Mouse (Mus musculus) stomach, adult 2 months (tissue): ENCODE measurements around the gene Gin1. TPM values are rescaled to one million over a fixed set of nuclear protein-coding genes. Genes with fewer than 3 reads are reported as not detected.

Source experiments
- polyA plus RNA-seq: library from polyadenylated mRNA; depleted of rRNA; stranded (reverse); fragments of >200 nt; gene quantifications from 2 replicates; pipeline ENCODE4 v1.2.3, GENCODE M21; 2012; rRNA removed

The Gin1 gene
- 0.40 and 0.46 TPM in 2 replicates for polyA plus RNA-seq

DNA sequence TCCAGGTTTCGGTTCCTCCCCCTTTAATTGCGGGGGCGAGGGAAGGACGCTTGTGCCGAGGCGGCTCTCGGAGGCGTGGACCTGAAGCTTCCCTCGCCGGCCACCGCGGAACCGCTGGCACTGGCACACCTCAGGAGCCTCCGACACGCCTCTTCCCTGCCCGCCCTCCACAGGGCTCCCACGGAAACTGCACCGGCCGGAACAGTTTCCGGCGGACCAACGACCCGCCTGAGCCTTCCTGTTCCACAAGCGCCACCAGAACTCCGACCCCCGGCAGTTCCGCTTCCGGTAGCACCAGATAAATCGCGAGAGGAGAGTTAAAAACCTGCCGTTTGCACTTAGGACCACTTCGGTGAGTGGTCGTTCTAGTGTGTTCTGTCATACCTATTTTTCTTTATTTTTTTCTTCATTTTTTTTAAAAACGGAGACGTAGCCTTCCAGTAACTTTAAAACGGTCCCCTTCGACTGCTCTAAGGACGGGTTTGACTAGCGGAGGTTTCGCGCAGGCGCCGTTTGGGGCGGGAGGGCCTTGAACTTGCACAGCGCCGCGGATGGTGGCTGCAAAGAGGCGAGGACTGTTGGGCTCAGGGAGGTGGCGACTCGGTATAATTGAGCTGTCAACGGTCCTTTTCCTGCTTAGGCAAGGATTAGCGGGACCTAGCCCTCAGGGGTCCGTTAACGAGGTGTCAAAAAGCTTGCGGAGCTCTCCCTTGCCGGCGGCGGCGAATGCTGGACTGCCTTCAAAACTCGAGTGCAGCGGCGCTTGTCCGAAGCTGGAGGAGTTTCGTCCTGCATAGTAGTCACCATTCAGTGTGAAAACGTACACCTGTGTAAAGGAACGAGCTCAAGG, at the start of gene Gin1, which contains the start of gene Ppip5k2:
Gene Gin1, plus strand, starts transcription at position 269 of the 850 bp plus-strand sequence.
Gene Ppip5k2, minus strand, starts transcription at position 508 of the 850 bp plus-strand sequence.

Other genes starting within 250 kb of the Gin1 start
- gene D1Ertd622e, start 108.1 kb upstream of the Gin1 start, polyA plus RNA-seq, result 6.5 and 6.6 TPM in 2 replicates
- 0.47 and 0.64 TPM in 2 replicates for gene Ppip5k2, start 239 bp downstream of the Gin1 start, polyA plus RNA-seq